ENCODE assay signal across 20 mouse cellular contexts in genomic region chr1:182878156-182878555, GRCm38 (mm10).
DNase-seq lines count a peak whose midpoint lies in the region; ATAC-seq lines count a peak whose summit lies in the region.
"Had no signal": no experiment of that assay in that cellular context is flagged by ENCODE, and none has a peak within 500 bp of the region (broad histone marks: within the 10 kb centered on the region; RNA-seq: fewer than 3 reads in every experiment).

No protein-coding gene starts in this region.

- no peaks in the 10 kb centered on the region for H3K4me1 ChIP-seq in megakaryocyte, embryonic 14.5 days
- H3K4me1 ChIP-seq: embryonic facial prominence, embryonic 13.5 days; embryonic facial prominence, embryonic 15.5 days; forebrain, embryonic 10.5 days; forebrain, embryonic 12.5 days had no signal

- no peak for ATAC-seq in megakaryocyte, adult 5-6 weeks (ENCODE audit: poor library complexity, severe bottlenecking)
- ATAC-seq: forebrain, embryonic 14.5 days; forebrain, embryonic 16.5 days had no signal

- intact Hi-C loops in left cerebral cortex, postnatal 4 days (cut with DNase I), result no loop called here
- intact Hi-C loops in left cerebral cortex, postnatal 25 days (cut with DNase I), result no loop called here

- no peaks in the 10 kb centered on the region for H3K27me3 ChIP-seq in megakaryocyte, embryonic 14.5 days (replicated peaks)
- H3K27me3 ChIP-seq: embryonic facial prominence, embryonic 13.5 days; embryonic facial prominence, embryonic 15.5 days; forebrain, embryonic 12.5 days had no signal

- DNase-seq in cerebellum, postnatal 14 days, result peak; percentile 50 to 63
- DNase-seq in cerebellum, postnatal 36 days, result no peak
- peak; percentile 20 for DNase-seq in left cerebral cortex, postnatal 4 days
- no peak for DNase-seq in left cerebral cortex, postnatal 25 days (ENCODE audit: low spot score in 2 of 2)
- DNase-seq: adrenal gland, postnatal 10 days; adrenal gland, postnatal 25 days; cerebellum, adult 11-12 months; cerebellum, adult 2 months; cerebellum, adult 9-10 months; cerebellum, postnatal 25 days; embryo, embryonic 11 days had no signal

- H3K36me3 ChIP-seq in megakaryocyte, embryonic 14.5 days (replicated peaks; ENCODE audit: low read length), result no peaks in the 10 kb centered on the region
- H3K36me3 ChIP-seq: embryonic facial prominence, embryonic 15.5 days; forebrain, embryonic 12.5 days had no signal

- H3K4me3 ChIP-seq in megakaryocyte, embryonic 14.5 days (replicated peaks), result peak overlapping the region; percentile 19
- H3K4me3 ChIP-seq: embryonic facial prominence, embryonic 13.5 days; embryonic facial prominence, embryonic 15.5 days; erythroblast, embryonic 14.5 days; forebrain, embryonic 10.5 days; forebrain, embryonic 12.5 days had no signal

- peaks cover 57% of the 10 kb centered on the region for H3K9me3 ChIP-seq in megakaryocyte, embryonic 14.5 days
- H3K9me3 ChIP-seq: embryonic facial prominence, embryonic 13.5 days; embryonic facial prominence, embryonic 15.5 days had no signal

Comparison
In these comparisons a context has a peak if more than half of its experiments do, and no peak if none do; other contexts are left out.
1. DNase-seq: peak in cerebellum, postnatal 14 days (2 of 2) and left cerebral cortex, postnatal 4 days (single experiment); none in cerebellum, postnatal 36 days (0 of 2) and left cerebral cortex, postnatal 25 days (0 of 2).